Mouse (Mus musculus) kidney, adult 2 months (tissue): ENCODE measurements around the gene Tsn.

Source experiments
- CTCF ChIP-seq: fragments of 200-500 bp; conservative IDR thresholded peaks from 2 replicates; pipeline ENCODE4 v1.5.1; 2011; ENCODE audit warnings: low read depth, mild to moderate bottlenecking, control low read depth, low read length, moderate library complexity, mixed read lengths; ENCODE audit not compliant: insufficient read depth, insufficient read length
- POLR2A ChIP-seq: fragments of 200-500 bp; IDR thresholded peaks from one replicate; pipeline ENCODE4 v1.6.1; 2011; ENCODE audit warnings: low read depth, low read length, control low read depth

- TF ChIP-seq POLR2A (no peak), CTCF (peak; percentile 22; the same call in 1 of the 2 replicates)
Observed at GRCm38 (mm10) chr1:118343649-118344435, 32.3 kb upstream of the Tsn start.
